Mouse (Mus musculus) heart, adult 2 months (tissue): ENCODE measurements at regions not wholly inside any gene's neighbourhood (a gene's known extent, or its start where the extent isn't known, plus 50 kb on each side); places are given as distances from the start of the nearest gene placed in this dataset.

Experiments used
- DNase-seq, 2 experiments: peaks; one replicate each; pipeline ENCODE4 v3.0.0; 2021
- H3K27ac ChIP-seq: fragments of 200-600 bp; 2 replicates; pipeline ENCODE4 v1.8.1; 2022
- H3K27me3 ChIP-seq: fragments of 200-500 bp; 2 replicates; pipeline ENCODE4 v1.6.1; 2012; ENCODE audit warnings: mild to moderate bottlenecking, low read length, inconsistent platforms, mixed read lengths; ENCODE audit not compliant: control insufficient read depth, insufficient read depth
- H3K36me3 ChIP-seq: fragments of 200-500 bp; 2 replicates; pipeline ENCODE4 v1.6.1; 2012; ENCODE audit warnings: low read length, inconsistent platforms; ENCODE audit not compliant: control insufficient read depth, insufficient read depth
- H3K4me1 ChIP-seq: fragments of 200-500 bp; 2 replicates; pipeline ENCODE4 v1.6.1; 2011; ENCODE audit warnings: low read length; ENCODE audit not compliant: control insufficient read depth, insufficient read depth
- H3K4me3 ChIP-seq: fragments of 200-600 bp; 2 replicates; pipeline ENCODE4 v1.8.1; 2022
- H3K79me2 ChIP-seq: fragments of 200-500 bp; replicated peaks from 2 replicates; pipeline ENCODE4 v1.6.1; 2012; ENCODE audit warnings: mild to moderate bottlenecking, inconsistent platforms, low read length, moderate library complexity, mixed read lengths; ENCODE audit not compliant: control insufficient read depth, insufficient read depth
- H3K9ac ChIP-seq: fragments of 200-500 bp; 2 replicates; pipeline ENCODE4 v1.6.1; 2012; ENCODE audit warnings: low read depth, mild to moderate bottlenecking, control low read depth, inconsistent platforms, low read length, mixed read lengths
- CTCF ChIP-seq: fragments of 200-600 bp; IDR thresholded peaks from 2 replicates; pipeline ENCODE4 v1.8.1; 2022; ENCODE audit warnings: antibody characterized with exemption, mild to moderate bottlenecking, moderate library complexity
- EP300 ChIP-seq: fragments of 200-500 bp; IDR thresholded peaks from 2 replicates; pipeline ENCODE4 v1.6.1; 2011; ENCODE audit warnings: low read depth, low read length, control low read depth; ENCODE audit not compliant: insufficient read depth
- POLR2A ChIP-seq: fragments of 200-500 bp; IDR thresholded peaks from 2 replicates; pipeline ENCODE4 v1.6.1; 2011; ENCODE audit warnings: mild to moderate bottlenecking, low read depth, low read length, control low read depth; ENCODE audit not compliant: insufficient read depth
- WGBS: fragments of 180-500 bp; shearing (Covaris S2); methylation state at CpG from one replicate; pipeline ENCODE4 v1.1.7; 2018; 5-methylcytosine and 5-hydroxymethylcytosine counted together
- intact Hi-C: fragments of 180-260 bp; cut with DNase I; formaldehyde crosslinking; loops from one replicate; pipeline ENCODE4 v1.15.1; 2025

- Histone ChIP-seq H3K4me3 (no peak overlapping the region), H3K27me3 (no peaks in the 10 kb centered on the region), H3K36me3 (no peaks in the 10 kb centered on the region), H3K27ac (no peak overlapping the region), H3K4me1 (no peaks in the 10 kb centered on the region), H3K79me2 (no peaks in the 10 kb centered on the region), H3K9ac (no peak overlapping the region)
- no peak for DNase-seq
- TF ChIP-seq POLR2A (no peak), EP300 (no peak), CTCF (no peak)
- WGBS = 62% methylated on average over 2 of the region's 2 CpGs
- intact Hi-C loops = no loop called here
These were observed 280.9 kb downstream of the Isl1 start for GRCm38 (mm10) chr13:116028583-116028982.

- H3K4me1 ChIP-seq = no peaks in the 10 kb centered on the region
- intact Hi-C loops = no loop called here
- no peaks in the 10 kb centered on the region for H3K27me3 ChIP-seq
- H3K36me3 ChIP-seq = no peaks in the 10 kb centered on the region
- H3K9ac ChIP-seq = no peak overlapping the region
- no peaks in the 10 kb centered on the region for H3K79me2 ChIP-seq
- H3K4me3 ChIP-seq = no peak overlapping the region
- no peak overlapping the region for H3K27ac ChIP-seq
- 69% methylated on average over 2 of the region's 2 CpGs for WGBS
- TF ChIP-seq POLR2A (no peak), CTCF (no peak), EP300 (no peak)
- DNase-seq = no peak
These were observed 282.3 kb downstream of the Isl1 start for GRCm38 (mm10) chr13:116027147-116027546.

DNA sequence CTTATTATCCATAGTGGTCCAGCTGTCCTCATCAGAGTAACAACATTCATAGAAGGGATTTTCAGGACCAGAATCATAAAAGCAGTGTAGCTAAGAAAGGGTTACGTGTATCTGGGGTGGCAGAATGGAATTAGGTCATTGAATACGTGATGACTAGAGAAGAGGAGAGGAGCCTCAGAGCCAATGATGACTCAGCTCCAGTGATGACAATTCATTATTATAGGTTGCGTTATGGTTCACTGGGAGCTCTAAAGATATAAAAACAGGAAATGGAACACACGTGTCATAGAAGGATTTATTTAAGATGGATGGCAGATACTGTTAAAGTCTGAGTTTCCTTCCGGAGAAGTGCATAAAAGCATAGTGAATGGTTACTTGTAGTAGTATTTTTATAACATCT is 291.6 kb downstream of the Isl1 start:
- H3K27ac ChIP-seq = no peak overlapping the region
- WGBS = 24% methylated on average over 5 of the region's 5 CpGs
- H3K36me3 ChIP-seq = no peaks in the 10 kb centered on the region
- no peak overlapping the region for H3K9ac ChIP-seq
- no peak for TF ChIP-seq EP300
- TF ChIP-seq CTCF = no peak
- no peak for TF ChIP-seq POLR2A
- no peak for DNase-seq
- no peaks in the 10 kb centered on the region for H3K27me3 ChIP-seq
- no peaks in the 10 kb centered on the region for H3K79me2 ChIP-seq
- H3K4me3 ChIP-seq = no peak overlapping the region
- intact Hi-C loops = no loop called here
- H3K4me1 ChIP-seq = no peaks in the 10 kb centered on the region

- 57% methylated on average over 1 of the region's 1 CpGs for WGBS
- Histone ChIP-seq H3K4me3 (no peak overlapping the region), H3K36me3 (no peaks in the 10 kb centered on the region), H3K9ac (no peak overlapping the region), H3K27me3 (no peaks in the 10 kb centered on the region), H3K4me1 (no peaks in the 10 kb centered on the region), H3K27ac (no peak overlapping the region), H3K79me2 (no peaks in the 10 kb centered on the region)
- no peak for TF ChIP-seq EP300
- intact Hi-C loops = no loop called here
- DNase-seq = no peak
These were observed 305.8 kb downstream of the Isl1 start for GRCm38 (mm10) chr13:116003733-116004132.

- WGBS = 13% methylated on average over 4 of the region's 4 CpGs
- Histone ChIP-seq H3K79me2 (no peaks in the 10 kb centered on the region), H3K9ac (no peak overlapping the region), H3K4me1 (no peaks in the 10 kb centered on the region), H3K36me3 (no peaks in the 10 kb centered on the region), H3K27me3 (no peaks in the 10 kb centered on the region), H3K27ac (no peak overlapping the region), H3K4me3 (no peak overlapping the region)
- DNase-seq = peak; percentile 22 to 28
- intact Hi-C loops = no loop called here
- TF ChIP-seq EP300 = no peak
- TF ChIP-seq POLR2A = no peak
- TF ChIP-seq CTCF = no peak
These were observed 307.0 kb downstream of the Isl1 start for GRCm38 (mm10) chr13:116002391-116002899.

DNA sequence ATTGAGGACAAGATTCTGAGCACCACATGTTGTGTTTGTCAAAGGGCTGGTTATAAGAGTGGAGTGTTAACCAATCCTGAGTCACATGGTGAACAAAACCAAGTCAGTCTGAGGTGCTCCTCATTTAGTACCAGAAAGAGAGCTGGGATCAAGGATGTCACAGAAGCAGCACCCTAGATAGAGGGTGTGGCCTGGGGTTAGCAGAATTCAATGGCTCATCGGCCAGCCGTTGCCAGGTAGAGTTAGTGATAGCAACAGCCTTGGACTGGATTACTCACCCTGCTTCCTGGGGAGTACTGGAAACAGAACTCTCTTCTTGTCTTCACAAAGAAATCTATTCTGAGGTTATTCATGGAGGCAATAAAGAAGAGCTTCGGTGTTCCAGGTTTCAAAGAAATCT is 318.9 kb downstream of the Isl1 start:
- 53% methylated on average over 3 of the region's 3 CpGs for WGBS
- TF ChIP-seq EP300 (no peak), POLR2A (no peak), CTCF (no peak)
- intact Hi-C loops = no loop called here
- no peak for DNase-seq
- H3K36me3 ChIP-seq = no peaks in the 10 kb centered on the region
- no peaks in the 10 kb centered on the region for H3K4me1 ChIP-seq
- no peak overlapping the region for H3K4me3 ChIP-seq
- no peak overlapping the region for H3K9ac ChIP-seq
- H3K27ac ChIP-seq = no peak overlapping the region
- H3K79me2 ChIP-seq = no peaks in the 10 kb centered on the region
- H3K27me3 ChIP-seq = no peaks in the 10 kb centered on the region
